ENCODE assay signal across 8 mouse cellular contexts in the genomic region with DNA sequence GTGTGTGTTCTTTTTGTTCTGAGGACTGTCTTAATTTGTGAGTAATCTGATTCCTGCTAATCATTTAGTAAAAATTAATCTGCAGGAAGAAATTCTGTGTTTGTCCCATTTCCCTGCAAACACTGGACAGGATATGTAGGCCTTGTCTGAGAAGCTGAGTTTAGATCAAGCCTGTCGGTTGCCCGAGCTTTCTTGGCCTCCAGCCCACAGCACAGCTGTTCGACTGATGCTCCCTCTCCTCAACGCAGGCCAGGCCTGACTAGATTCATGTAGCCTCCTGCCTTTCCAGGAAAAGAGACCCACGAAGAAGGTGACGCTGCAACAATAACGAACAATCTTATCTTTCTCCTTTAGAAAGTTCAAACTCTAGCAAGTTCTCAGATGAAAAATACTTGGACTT.
DNase-seq lines count a peak whose midpoint lies in the region.

No protein-coding gene starts in this region.

- peak; percentile 25 to 89 for DNase-seq in left cerebral cortex, postnatal 10 days (ENCODE audit: extremely low spot score in 1 of 2, low spot score in 2 of 2)
- DNase-seq in left cerebral cortex, adult 8-10 months (ENCODE audit: low spot score in 2 of 2): no peak
- DNase-seq in gastrocnemius, adult 18-20 months (ENCODE audit: low spot score): peak; percentile 90
- DNase-seq in heart, postnatal 25 days (ENCODE audit: low spot score): peak; percentile 78
- peak; percentile 92 for DNase-seq in lung, postnatal 10 days
- no peak for DNase-seq in thymus, postnatal 14 days
- DNase-seq in thymus, postnatal 36 days: no peak
- DNase-seq in neural tube, embryonic 10.5 days (ENCODE audit: extremely low spot score, low spot score): no peak

- intact Hi-C loops in left cerebral cortex, postnatal 10 days (cut with DNase I): no loop called here
- intact Hi-C loops in heart, postnatal 25 days (cut with DNase I): loop anchor here (2.0 to 5.0 kb wide), 2 partner anchors 13 to 34 kb away; no protein-coding TSS in a partner anchor

Comparison
In these comparisons a context has a peak if more than half of its experiments do, and no peak if none do; other contexts are left out.
1. DNase-seq: peak in left cerebral cortex, postnatal 10 days (2 of 2), gastrocnemius, adult 18-20 months (single experiment), heart, postnatal 25 days (single experiment) and lung, postnatal 10 days (single experiment); none in left cerebral cortex, adult 8-10 months (0 of 2), thymus, postnatal 14 days (single experiment), thymus, postnatal 36 days (0 of 2) and neural tube, embryonic 10.5 days (single experiment).